Mouse (Mus musculus) thymus, adult 2 months (tissue): ENCODE results near the gene Tradd.

Source experiments
- CTCF ChIP-seq: fragments of 200-500 bp; IDR thresholded peaks from 2 replicates; pipeline ENCODE4 v1.5.1; 2012; ENCODE audit warnings: mild to moderate bottlenecking, control low read depth, low read length, moderate library complexity, borderline replicate concordance; ENCODE audit not compliant: control insufficient read depth, poor library complexity, insufficient read depth; ENCODE audit errors: extremely low read depth
- POLR2A ChIP-seq: fragments of 200-500 bp; IDR thresholded peaks from 2 replicates; pipeline ENCODE4 v1.6.1; 2012; ENCODE audit warnings: mild to moderate bottlenecking, low read length, control low read depth, moderate library complexity; ENCODE audit not compliant: control insufficient read depth, poor library complexity, insufficient read depth; ENCODE audit errors: extremely low read depth

GRCm38 (mm10) chr8:105237442-105238142 lies 26.8 kb downstream of the Tradd start:
- TF ChIP-seq POLR2A = no peak
- no peak for TF ChIP-seq CTCF
